Mouse (Mus musculus): ENCODE results near the gene Tedc2.

GRCm38 (mm10) chr17:24258981-24259380 lies 38.3 kb upstream of the Tedc2 start:
- TF ChIP-seq POLR2A (IDR thresholded peaks at IDR 0.05; ENCODE audit: extremely low read depth, insufficient read depth, low read length), result no peak
- no peak for TF ChIP-seq CTCF (IDR thresholded peaks at IDR 0.05; ENCODE audit: extremely low read depth, insufficient read depth, low read length)

Measured in cortical plate, adult 2 months (tissue).